Mouse (Mus musculus): ENCODE data around the gene Ppil6.

DNA sequence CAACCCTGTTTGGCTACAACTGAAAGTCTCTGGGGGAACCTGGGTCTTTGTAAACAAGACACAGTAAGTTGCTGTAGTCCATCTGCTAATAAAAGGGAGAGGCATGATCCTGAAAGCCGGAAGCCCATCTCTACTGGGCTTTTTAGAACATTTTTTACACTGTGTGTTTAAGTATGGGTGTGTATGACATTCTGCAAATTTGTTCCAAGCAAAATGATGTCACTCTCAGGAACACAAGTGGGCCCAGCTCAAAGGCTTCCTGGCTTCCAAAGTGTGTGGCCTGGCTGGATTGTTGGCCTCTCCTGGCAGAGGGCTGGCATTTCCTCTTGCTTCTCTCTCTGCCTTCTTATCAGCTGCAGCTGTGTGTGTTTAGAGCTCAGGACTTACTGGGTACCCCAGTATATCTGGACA, 15.3 kb upstream of the Ppil6 start:
- TF ChIP-seq CTCF (IDR thresholded peaks at IDR 0.05; ENCODE audit: low read depth, low read length), result no peak
- no peak for TF ChIP-seq POLR2A (IDR thresholded peaks at IDR 0.05; ENCODE audit: extremely low read depth, insufficient read depth, low read length)

Data from liver, adult 2 months (tissue).